Mouse (Mus musculus): ENCODE measurements around the gene Acod1.

GRCm38 (mm10) chr14:103078006-103078912 lies 31.5 kb downstream of the Acod1 start:
- no peak for TF ChIP-seq POLR2A (IDR thresholded peaks at IDR 0.05; ENCODE audit: insufficient read depth, low read depth, low read length)
- no peak for TF ChIP-seq CTCF (IDR thresholded peaks at IDR 0.05)

All from heart, adult 2 months (tissue).